9 mouse cellular contexts compared by ENCODE assay signal in genomic region chr7:45704046-45704559, GRCm38 (mm10). TPM values are rescaled to one million over a fixed set of nuclear protein-coding genes. Genes with fewer than 3 reads are reported as not detected.
DNase-seq lines count a peak whose midpoint lies in the region; ATAC-seq and TF ChIP-seq lines count a peak whose summit lies in the region.
"Had no signal": no experiment of that assay in that cellular context is flagged by ENCODE, and none has a peak within 500 bp of the region (broad histone marks: within the 10 kb centered on the region; RNA-seq: fewer than 3 reads in every experiment).

No protein-coding gene starts in this region.

- H3K27ac ChIP-seq in MEL (ENCODE audit: control insufficient read depth, low read depth, low read length): peak overlapping the region; percentile 82
- peak overlapping the region; percentile 74 for H3K27ac ChIP-seq in forebrain, embryonic 16.5 days (ENCODE audit: low read length)
- peak overlapping the region; percentile 79 for H3K27ac ChIP-seq in lung, embryonic 15.5 days

- DNase-seq in MEL (ENCODE audit: low read depth, low spot score): peak; percentile 91
- peak; percentile 74 for DNase-seq in c-Kit-positive CD71-positive TER-119-positive erythroid progenitor cells, embryonic 14.5 days (ENCODE audit: low spot score)
- peak; percentile 67 for DNase-seq in heart, postnatal 4 days
- DNase-seq in layer of hippocampus, adult 8-10 months (ENCODE audit: low spot score in 2 of 2): peak; percentile 80 to 88
- DNase-seq in retina, postnatal 7 days (ENCODE audit: low read depth, low spot score): peak; percentile 86
- DNase-seq in ovary, postnatal 10 days (ENCODE audit: low spot score): no peak

- TF ChIP-seq EP300 in MEL (IDR thresholded peaks at IDR 0.05; ENCODE audit: low read depth in 1 of 2, low read length in 2 of 2): peak in 1 of 2 experiments; percentile 0; a peak in 1 of 4 replicates

- H3K9me3 ChIP-seq in MEL (replicated peaks; ENCODE audit: insufficient read depth, low read length): no peaks in the 10 kb centered on the region
- H3K9me3 ChIP-seq in forebrain, embryonic 16.5 days (ENCODE audit: control insufficient read depth, low read length): no peaks in the 10 kb centered on the region
- H3K9me3 ChIP-seq in lung, embryonic 15.5 days: no peaks in the 10 kb centered on the region

- WGBS in forebrain, embryonic 16.5 days: under 1% methylated on average over 13 of the region's 13 CpGs
- under 1% methylated on average over 13 of the region's 13 CpGs for WGBS in lung, embryonic 15.5 days

- no peak for TF ChIP-seq CTCF in MEL (IDR thresholded peaks at IDR 0.05 in 2 of 3, conservative IDR thresholded peaks at IDR 0.05 in 1 of 3; ENCODE audit: control insufficient read depth in 1 of 3, insufficient read depth in 1 of 3, low read depth in 2 of 3, low read length in 3 of 3, poor library complexity in 1 of 3, severe bottlenecking in 1 of 3)

- H3K9ac ChIP-seq in MEL (ENCODE audit: control insufficient read depth, low read depth, low read length, poor library complexity, severe bottlenecking): peak overlapping the region; percentile 69
- H3K9ac ChIP-seq in forebrain, embryonic 16.5 days (replicated peaks; ENCODE audit: low read depth, low read length): peak overlapping the region; percentile 47
- H3K9ac ChIP-seq in lung, embryonic 15.5 days: peak overlapping the region; percentile 33; the same call in 1 of the 2 replicates

- TF ChIP-seq RAD21 in MEL (IDR thresholded peaks at IDR 0.05; ENCODE audit: low read depth, low read length): no peak

- peaks cover 0 to 2% of the 10 kb centered on the region in 2 experiments; a peak in 2 of 4 replicates for H3K27me3 ChIP-seq in MEL (ENCODE audit: control insufficient read depth in 1 of 2, insufficient read depth in 2 of 2, low read length in 2 of 2)
- H3K27me3 ChIP-seq in forebrain, embryonic 16.5 days (replicated peaks; ENCODE audit: control insufficient read depth, insufficient read depth, low read length): peaks cover 8% of the 10 kb centered on the region
- peaks cover 23% of the 10 kb centered on the region for H3K27me3 ChIP-seq in lung, embryonic 15.5 days

- H3K79me2 ChIP-seq in MEL (ENCODE audit: control insufficient read depth, insufficient read depth, low read length, poor library complexity): peaks cover 7% of the 10 kb centered on the region

- peak in 1 of 2 experiments; percentile 74; a peak in 2 of 4 replicates for TF ChIP-seq POLR2A in MEL (IDR thresholded peaks at IDR 0.05; ENCODE audit: control insufficient read depth in 1 of 2, insufficient read depth in 1 of 2, low read depth in 1 of 2, low read length in 2 of 2, poor library complexity in 1 of 2)

- ATAC-seq in forebrain, embryonic 16.5 days: peak; percentile 39
- ATAC-seq in lung, embryonic 15.5 days (ENCODE audit: borderline replicate concordance, extremely low read depth, low FRiP score, low TSS enrichment): peak; percentile 29; the same call in 1 of the 2 replicates

- H3K4me1 ChIP-seq in MEL (ENCODE audit: control insufficient read depth in 1 of 2, insufficient read depth in 2 of 2, low read length in 2 of 2): peaks cover 0 to 18% of the 10 kb centered on the region in 2 experiments; a peak in 2 of 4 replicates
- H3K4me1 ChIP-seq in forebrain, embryonic 16.5 days (replicated peaks; ENCODE audit: control insufficient read depth, insufficient read depth, low read length): peaks cover 74% of the 10 kb centered on the region
- peaks cover 63% of the 10 kb centered on the region for H3K4me1 ChIP-seq in lung, embryonic 15.5 days

- H3K36me3 ChIP-seq in MEL (ENCODE audit: control insufficient read depth in 1 of 2, insufficient read depth in 2 of 2, low read length in 2 of 2): peaks cover 0 to 5% of the 10 kb centered on the region in 2 experiments; a peak in 2 of 4 replicates
- H3K36me3 ChIP-seq in forebrain, embryonic 16.5 days (ENCODE audit: control insufficient read depth, insufficient read depth): no peaks in the 10 kb centered on the region
- no peaks in the 10 kb centered on the region for H3K36me3 ChIP-seq in lung, embryonic 15.5 days

- H3K4me3 ChIP-seq in MEL (ENCODE audit: control insufficient read depth in 1 of 2, insufficient read depth in 1 of 2, low read depth in 2 of 2, low read length in 2 of 2): peak overlapping the region; percentile 33 to 58
- H3K4me3 ChIP-seq in forebrain, embryonic 16.5 days (replicated peaks; ENCODE audit: low read length): peak overlapping the region; percentile 55
- H3K4me3 ChIP-seq in lung, embryonic 15.5 days: peak overlapping the region; percentile 40

- peak overlapping the region; percentile 97 for H3K4me2 ChIP-seq in forebrain, embryonic 16.5 days (ENCODE audit: low read length)
- H3K4me2 ChIP-seq in lung, embryonic 15.5 days: peak overlapping the region; percentile 98

TF ChIP-seq in MEL, 35 proteins besides CTCF, POLR2A, EP300 and RAD21 (continues in another document):
- peak; percentile 48; the same call in 1 of the 2 replicates for TF ChIP-seq NELFE (IDR thresholded peaks at IDR 0.05; ENCODE audit: low read depth, low read length)
- no peak for TF ChIP-seq USF2 (IDR thresholded peaks at IDR 0.05; ENCODE audit: borderline replicate concordance in 1 of 2, insufficient read depth in 1 of 2, low read depth in 1 of 2, low read length in 2 of 2)
- peak; percentile 50; the same call in 1 of the 2 replicates for TF ChIP-seq MAX (IDR thresholded peaks at IDR 0.05; ENCODE audit: low read length)
- TF ChIP-seq SIN3A (IDR thresholded peaks at IDR 0.05; ENCODE audit: low read length): no peak; the same call in none of the 2 replicates
- TF ChIP-seq GATA1 (IDR thresholded peaks at IDR 0.05; ENCODE audit: low read depth, low read length): no peak
- TF ChIP-seq TAL1 (IDR thresholded peaks at IDR 0.05; ENCODE audit: low read length): peak; percentile 27; the same call in 1 of the 2 replicates
- TF ChIP-seq MXI1 (IDR thresholded peaks at IDR 0.05; ENCODE audit: low read depth, low read length): no peak
- TF ChIP-seq ELF1 (IDR thresholded peaks at IDR 0.05; ENCODE audit: low read depth, low read length): no peak; the same call in 1 of the 2 replicates
- peak; percentile 74 for TF ChIP-seq MYC (IDR thresholded peaks at IDR 0.05; ENCODE audit: low read depth, low read length)
- TF ChIP-seq MAZ (IDR thresholded peaks at IDR 0.05; ENCODE audit: low read depth, low read length): no peak
- TF ChIP-seq TCF12 (IDR thresholded peaks at IDR 0.05; ENCODE audit: low read depth, low read length): 0 out of 2 replicates have a peak, but pooled peaks have one; percentile 14
- peak; percentile 55 for TF ChIP-seq HCFC1 (IDR thresholded peaks at IDR 0.05; ENCODE audit: low read depth, low read length)
- 0 out of 2 replicates have a peak, but pooled peaks have one; percentile 22 for TF ChIP-seq ZMIZ1 (IDR thresholded peaks at IDR 0.05; ENCODE audit: low read depth, low read length)
- TF ChIP-seq MAFK (IDR thresholded peaks at IDR 0.05; ENCODE audit: borderline replicate concordance, low read depth, low read length): no peak
- TF ChIP-seq CHD1 (IDR thresholded peaks at IDR 0.05; ENCODE audit: low read depth, low read length): peak; percentile 99
- peak; percentile 32; the same call in 1 of the 2 replicates for TF ChIP-seq ETS1 (IDR thresholded peaks at IDR 0.05; ENCODE audit: low read depth, low read length)
- peak; percentile 54 for TF ChIP-seq TBP (IDR thresholded peaks at IDR 0.05; ENCODE audit: low read depth, low read length)

RNA-seq across cellular contexts. Expression of gene Dbp, which starts 0.8 kb away (rescaled TPM):
- 21.1 and 24.4 TPM in 2 replicates for total RNA-seq in MEL (2012; rRNA removed)
- polyA plus RNA-seq in MEL (2012; ENCODE audit: insufficient read depth in 1 of 2, insufficient read length in 2 of 2, low read depth in 1 of 2, low replicate concordance in 2 of 2, missing spikeins in 1 of 2): 10 to 100 TPM in 1 of 2 experiments, not detected in 1; 22.5 TPM
- 4.1 and 4.3 TPM in 2 replicates for polyA plus RNA-seq in forebrain, embryonic 16.5 days (2015; fragmentation: Nextera tagmentation; extraction: Ambion mirVana)
- 10 to 100 TPM; 22.6 to 25.1 TPM for total RNA-seq in heart, postnatal 4 days (2021)
- total RNA-seq in layer of hippocampus, adult 8-10 months (2022): 100 to 1,000 TPM in 2 of 4 experiments, 10 to 100 TPM in 2; 76.7 to 136 (median 109) TPM
- 2.7 and 3.1 TPM in 2 replicates for polyA plus RNA-seq in lung, embryonic 15.5 days (2015; fragmentation: Nextera tagmentation; extraction: Ambion mirVana)

RNA-seq across cellular contexts. Expression of gene Car11, which starts 4.5 kb away (rescaled TPM):
- total RNA-seq in MEL (2012; rRNA removed): 0.29 and 0.77 TPM in 2 replicates
- 1 to 10 TPM in 1 of 2 experiments, not detected in 1; 1.5 TPM for polyA plus RNA-seq in MEL (2012; ENCODE audit: insufficient read depth in 1 of 2, insufficient read length in 2 of 2, low read depth in 1 of 2, low replicate concordance in 2 of 2, missing spikeins in 1 of 2)
- 40.1 and 64.4 TPM in 2 replicates for polyA plus RNA-seq in forebrain, embryonic 16.5 days (2015; fragmentation: Nextera tagmentation; extraction: Ambion mirVana)
- total RNA-seq in heart, postnatal 4 days (2021): 1 to 10 TPM; 4.5 to 5.0 TPM
- total RNA-seq in layer of hippocampus, adult 8-10 months (2022): 100 to 1,000 TPM; 158 to 230 (median 187) TPM
- 2.4 and 4.6 TPM in 2 replicates for polyA plus RNA-seq in lung, embryonic 15.5 days (2015; fragmentation: Nextera tagmentation; extraction: Ambion mirVana)
- total RNA-seq: neutrophil, adult 5-6 weeks had no signal

RNA-seq across cellular contexts. Expression of gene Sec1, which starts 9.9 kb away (rescaled TPM):
- total RNA-seq in MEL (2012; rRNA removed): not detected in 2 replicates
- not detected for polyA plus RNA-seq in MEL (2012; ENCODE audit: insufficient read depth in 1 of 2, insufficient read length in 2 of 2, low read depth in 1 of 2, low replicate concordance in 2 of 2, missing spikeins in 1 of 2)
- 0.10 and 0.25 TPM in 2 replicates for polyA plus RNA-seq in forebrain, embryonic 16.5 days (2015; fragmentation: Nextera tagmentation; extraction: Ambion mirVana)
- total RNA-seq in heart, postnatal 4 days (2021): under 1 TPM; 0.14 to 0.18 TPM
- total RNA-seq in layer of hippocampus, adult 8-10 months (2022): 1 to 10 TPM; 1.6 to 4.6 (median 3.3) TPM
- 0.21 and 0.42 TPM in 2 replicates for polyA plus RNA-seq in lung, embryonic 15.5 days (2015; fragmentation: Nextera tagmentation; extraction: Ambion mirVana)

RNA-seq across cellular contexts. Expression of gene Rpl18, which starts 11.2 kb away (rescaled TPM):
- total RNA-seq in MEL (2012; rRNA removed): 3,210 and 3,724 TPM in 2 replicates
- polyA plus RNA-seq in MEL (2012; ENCODE audit: insufficient read depth in 1 of 2, insufficient read length in 2 of 2, low read depth in 1 of 2, low replicate concordance in 2 of 2, missing spikeins in 1 of 2): 1,000 to 10,000 TPM in 1 of 2 experiments, not detected in 1; 3,544 TPM
- polyA plus RNA-seq in forebrain, embryonic 16.5 days (2015; fragmentation: Nextera tagmentation; extraction: Ambion mirVana): 567 and 579 TPM in 2 replicates
- 100 to 1,000 TPM; 787 to 798 TPM for total RNA-seq in heart, postnatal 4 days (2021)
- 100 to 1,000 TPM; 385 to 434 (median 409) TPM for total RNA-seq in layer of hippocampus, adult 8-10 months (2022)
- 1,016 and 1,098 TPM in 2 replicates for polyA plus RNA-seq in lung, embryonic 15.5 days (2015; fragmentation: Nextera tagmentation; extraction: Ambion mirVana)

RNA-seq across cellular contexts. Expression of gene Sphk2, which starts 13.7 kb away (rescaled TPM):
- total RNA-seq in MEL (2012; rRNA removed): 18.3 and 21.0 TPM in 2 replicates
- 10 to 100 TPM in 1 of 2 experiments, not detected in 1; 40.2 TPM for polyA plus RNA-seq in MEL (2012; ENCODE audit: insufficient read depth in 1 of 2, insufficient read length in 2 of 2, low read depth in 1 of 2, low replicate concordance in 2 of 2, missing spikeins in 1 of 2)
- polyA plus RNA-seq in forebrain, embryonic 16.5 days (2015; fragmentation: Nextera tagmentation; extraction: Ambion mirVana): 29.9 and 31.1 TPM in 2 replicates
- 10 to 100 TPM; 14.2 to 16.7 TPM for total RNA-seq in heart, postnatal 4 days (2021)
- total RNA-seq in layer of hippocampus, adult 8-10 months (2022): 10 to 100 TPM; 28.1 to 36.7 (median 32.7) TPM
- polyA plus RNA-seq in lung, embryonic 15.5 days (2015; fragmentation: Nextera tagmentation; extraction: Ambion mirVana): 26.4 and 26.5 TPM in 2 replicates

Comparison
In these comparisons a context has a peak if more than half of its experiments do, and no peak if none do; other contexts are left out.
1. RNA of gene Car11, which starts 4.5 kb away (total RNA-seq): 158 to 230 TPM in layer of hippocampus, adult 8-10 months; 4.5 to 5.0 TPM in heart, postnatal 4 days and 0.29 to 0.77 TPM in MEL; every median in the first group is over 10 times any median in the second.
2. Peak in every context shown above with its lines, with median percentiles within 50 percentile points of each other: H3K27ac ChIP-seq, H3K4me3 ChIP-seq and H3K9ac ChIP-seq.